Mouse (Mus musculus): ENCODE data around the gene Lamb3.
"Not testable (repeated sequence)": the region's sequence is repeated elsewhere in the genome, so short reads cannot be mapped to it uniquely, and the experiment has no call there.

GRCm38 (mm10) chr1:193253895-193254294, 46.4 kb downstream of the Lamb3 start:
- TF ChIP-seq POLR2A (IDR thresholded peaks at IDR 0.05; ENCODE audit: borderline replicate concordance, extremely low read depth, low read depth, low read length); CTCF (IDR thresholded peaks at IDR 0.05; ENCODE audit: insufficient read depth, low read length): not testable (repeated sequence)

All from lung, adult 2 months (tissue).